Mouse (Mus musculus) embryonic fibroblast, embryonic 13.5 days (primary cell): ENCODE data around the gene Adamts13. TPM values are rescaled to one million over a fixed set of nuclear protein-coding genes. Genes with fewer than 3 reads are reported as not detected.

Experiments used
- H3K27ac ChIP-seq: 2 replicates; pipeline ENCODE4 v1.5.1; 2012; ENCODE audit warnings: low read length, control low read depth, inconsistent platforms; ENCODE audit not compliant: insufficient read depth
- H3K4me1 ChIP-seq: 2 replicates; pipeline ENCODE4 v1.6.1; 2011; ENCODE audit warnings: low read length; ENCODE audit not compliant: control insufficient read depth, insufficient read depth
- H3K4me3 ChIP-seq: 2 replicates; pipeline ENCODE4 v1.5.1; 2011; ENCODE audit warnings: mild to moderate bottlenecking, control low read depth, low read length; ENCODE audit not compliant: insufficient read depth
- CTCF ChIP-seq: IDR thresholded peaks from 2 replicates; pipeline ENCODE4 v1.5.1; 2011; ENCODE audit warnings: mild to moderate bottlenecking, control low read depth, low read length, moderate library complexity, borderline replicate concordance; ENCODE audit not compliant: insufficient read depth
- POLR2A ChIP-seq: IDR thresholded peaks from 2 replicates; pipeline ENCODE4 v1.6.1; 2011; ENCODE audit warnings: low read depth, mild to moderate bottlenecking, control low read depth, low read length, moderate library complexity
- polyA plus RNA-seq: library from polyadenylated mRNA; stranded (reverse); fragments of >200 nt; gene quantifications from 2 replicates; pipeline ENCODE4 v1.2.4, GENCODE M21; 2011; ENCODE audit warnings: low read depth; ENCODE audit not compliant: missing spikeins, insufficient read length

Adamts13 gene
- polyA plus RNA-seq, 1 experiment = not detected

DNA sequence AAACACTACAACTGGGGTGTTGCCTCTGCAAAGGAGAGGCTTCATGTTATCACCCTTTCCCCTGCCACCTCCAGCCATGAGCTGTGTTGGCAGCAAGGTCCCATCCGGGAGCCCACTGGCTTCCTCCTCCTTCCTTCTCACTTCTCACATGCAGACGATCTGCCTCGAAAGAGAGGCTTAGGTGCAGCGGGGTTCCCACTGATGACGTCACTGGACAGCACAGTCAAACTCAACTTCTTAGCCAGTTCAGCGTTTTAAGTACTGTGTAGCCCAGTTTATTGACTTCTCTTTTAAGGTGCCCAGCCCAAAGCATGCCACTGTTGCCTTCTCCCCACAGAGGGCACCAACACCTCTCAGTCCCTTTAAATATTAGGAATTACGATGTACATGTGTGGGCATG is 34.5 kb downstream of the Adamts13 start:
- Histone ChIP-seq H3K4me3 (no peak overlapping the region), H3K27ac (no peak overlapping the region), H3K4me1 (0 out of 2 replicates have a peak, but pooled peaks cover 4% of the 10 kb centered on the region)
- TF ChIP-seq POLR2A = no peak

- H3K4me1 ChIP-seq = 0 out of 2 replicates have a peak, but pooled peaks cover 4% of the 10 kb centered on the region
- peak within 1 kb of the TSS; percentile 4; the same call in 1 of the 2 replicates for H3K27ac ChIP-seq
- peak; percentile 79 for TF ChIP-seq POLR2A
- no peak for TF ChIP-seq CTCF
- peak within 1 kb of the TSS; percentile 79 for H3K4me3 ChIP-seq
Observed at GRCm38 (mm10) chr2:27009714-27010244, 36.6 kb downstream of the Adamts13 start, which contains the start of gene Cacfd1. Gene Cacfd1, plus strand, starts transcription at chr2:27009926.

- no peak overlapping the region for H3K27ac ChIP-seq
- no peak overlapping the region for H3K4me3 ChIP-seq
- TF ChIP-seq POLR2A (no peak), CTCF (peak; percentile 67; the same call in 1 of the 2 replicates)
- H3K4me1 ChIP-seq = no peaks in the 10 kb centered on the region
Observed at GRCm38 (mm10) chr2:27017802-27018201, 44.6 kb downstream of the Adamts13 start.

DNA sequence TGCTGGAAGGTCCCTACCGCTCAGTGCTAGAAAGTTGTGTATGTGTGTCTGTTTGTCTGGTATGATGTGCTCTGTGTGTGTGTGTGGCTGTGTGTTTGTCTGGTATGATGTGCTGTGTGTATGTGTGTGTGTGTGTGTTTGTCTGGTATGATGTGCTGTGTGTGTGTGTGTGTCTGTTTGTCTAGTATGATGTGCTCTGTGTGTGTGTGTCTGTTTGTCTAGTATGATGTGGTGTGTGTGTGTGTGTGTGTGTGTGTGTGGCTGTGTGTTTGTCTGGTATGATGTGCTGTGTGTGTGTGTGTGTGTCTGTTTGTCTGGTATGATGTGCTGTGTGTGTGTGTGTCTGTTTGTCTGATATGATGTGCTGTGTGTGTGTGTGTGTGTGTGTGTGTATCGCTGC is 46.3 kb downstream of the Adamts13 start:
- H3K4me1 ChIP-seq = no peaks in the 10 kb centered on the region
- no peak overlapping the region for H3K4me3 ChIP-seq
- H3K27ac ChIP-seq = no peak overlapping the region
- TF ChIP-seq POLR2A (no peak; the same call in 1 of the 2 replicates), CTCF (no peak)

GRCm38 (mm10) chr2:27021103-27021502 is 47.9 kb downstream of the Adamts13 start:
- no peak for TF ChIP-seq POLR2A
- TF ChIP-seq CTCF = no peak
- Histone ChIP-seq H3K27ac (no peak overlapping the region), H3K4me1 (no peaks in the 10 kb centered on the region), H3K4me3 (no peak overlapping the region)

GRCm38 (mm10) chr2:27022612-27023011 is 49.4 kb downstream of the Adamts13 start:
- TF ChIP-seq CTCF = no peak
- TF ChIP-seq POLR2A = no peak
- H3K4me3 ChIP-seq = no peak overlapping the region
- no peak overlapping the region for H3K27ac ChIP-seq
- no peaks in the 10 kb centered on the region for H3K4me1 ChIP-seq

- TF ChIP-seq POLR2A (no peak), CTCF (no peak)
- no peak overlapping the region for H3K4me3 ChIP-seq
- H3K4me1 ChIP-seq = peaks cover 2% of the 10 kb centered on the region; the same call in 1 of the 2 replicates
- no peak overlapping the region for H3K27ac ChIP-seq
Observed at GRCm38 (mm10) chr2:27024136-27024535, 50.9 kb downstream of the Adamts13 start.

DNA sequence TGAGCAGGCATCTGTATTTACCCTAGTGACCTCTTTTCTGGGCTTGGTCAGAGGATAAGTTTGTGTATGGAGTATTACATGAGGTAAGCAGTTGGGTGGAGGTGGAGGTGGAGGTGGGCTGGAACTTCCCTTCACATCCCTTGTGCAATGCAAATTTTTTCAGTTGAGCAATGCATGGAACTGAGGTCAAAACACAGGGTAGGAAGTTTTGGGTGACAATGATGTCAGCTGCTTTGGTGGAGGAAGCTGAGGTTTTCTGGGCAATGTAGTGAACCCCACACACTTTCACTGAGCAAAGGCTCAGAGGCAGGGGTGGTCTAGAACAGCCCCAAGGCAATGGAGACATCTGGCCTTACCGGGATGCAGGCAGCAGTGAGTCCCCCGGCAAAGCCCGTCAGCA is 52.3 kb downstream of the Adamts13 start:
- H3K4me3 ChIP-seq = no peak overlapping the region
- no peak overlapping the region for H3K27ac ChIP-seq
- TF ChIP-seq CTCF (no peak), POLR2A (no peak)
- peaks cover 2% of the 10 kb centered on the region; the same call in 1 of the 2 replicates for H3K4me1 ChIP-seq

GRCm38 (mm10) chr2:27026332-27026731 is 53.1 kb downstream of the Adamts13 start:
- no peak overlapping the region for H3K4me3 ChIP-seq
- H3K27ac ChIP-seq = no peak overlapping the region
- no peak for TF ChIP-seq POLR2A
- no peak for TF ChIP-seq CTCF
- peaks cover 2% of the 10 kb centered on the region; the same call in 1 of the 2 replicates for H3K4me1 ChIP-seq

DNA sequence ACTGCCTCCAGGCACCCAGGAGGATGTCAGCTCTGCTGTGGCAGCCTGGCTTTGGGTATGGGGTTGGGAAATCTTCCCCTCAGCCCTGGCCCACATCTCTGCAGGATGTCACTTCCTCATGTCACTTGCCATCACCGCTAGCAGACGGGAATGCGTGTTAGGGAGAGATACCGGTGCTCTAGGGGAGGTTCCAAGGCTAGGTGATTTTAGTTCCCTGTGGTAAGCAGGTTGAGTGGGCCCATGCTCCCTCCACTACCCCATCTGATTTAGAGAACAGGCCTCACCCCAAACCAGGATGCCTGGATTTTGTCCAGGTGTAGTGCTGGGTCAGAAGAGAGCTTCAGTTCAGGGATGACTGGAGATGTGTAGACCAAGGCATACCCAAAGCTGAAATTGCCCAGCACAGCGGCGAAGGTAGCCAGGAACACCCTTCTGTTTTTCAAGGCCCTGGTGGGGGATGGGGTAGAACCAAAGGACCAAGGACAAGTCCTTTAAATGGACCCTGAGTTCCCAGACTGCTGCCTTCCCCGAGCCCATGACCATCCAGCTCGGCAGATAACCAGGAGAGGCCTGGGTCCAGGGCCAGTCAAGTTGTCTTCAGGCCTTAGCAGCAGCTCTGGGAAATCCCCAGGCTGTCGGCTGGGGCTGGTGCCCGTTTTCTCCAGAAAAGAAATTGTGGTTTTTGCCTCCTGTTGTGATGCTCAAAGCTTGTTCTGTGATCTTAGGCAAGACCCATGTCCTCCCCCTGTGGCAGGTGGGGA is 53.8 kb downstream of the Adamts13 start:
- H3K4me3 ChIP-seq = peak overlapping the region; percentile 48
- TF ChIP-seq POLR2A (no peak), CTCF (no peak)
- peaks cover 2% of the 10 kb centered on the region; the same call in 1 of the 2 replicates for H3K4me1 ChIP-seq
- H3K27ac ChIP-seq = no peak overlapping the region
